Mouse (Mus musculus) activated CD4-positive, CD25-positive, alpha-beta regulatory T cell, adult 4 months (primary cell): ENCODE results near the gene Macrod2. TPM values are rescaled to one million over a fixed set of nuclear protein-coding genes. Genes with fewer than 3 reads are reported as not detected.

Experiments used
- ATAC-seq: one replicate; pipeline ENCODE4 v1.8.0; 2017
- polyA plus RNA-seq, 2 experiments: library from polyadenylated mRNA; unstranded; fragments of 100-300 nt; shearing (Covaris generic); gene quantifications; one replicate each; pipeline ENCODE4 v1.2.1; 2017

The Macrod2 gene
- polyA plus RNA-seq, 2 experiments from 2014 or later, result 0.71 TPM; not detected in 1

DNA sequence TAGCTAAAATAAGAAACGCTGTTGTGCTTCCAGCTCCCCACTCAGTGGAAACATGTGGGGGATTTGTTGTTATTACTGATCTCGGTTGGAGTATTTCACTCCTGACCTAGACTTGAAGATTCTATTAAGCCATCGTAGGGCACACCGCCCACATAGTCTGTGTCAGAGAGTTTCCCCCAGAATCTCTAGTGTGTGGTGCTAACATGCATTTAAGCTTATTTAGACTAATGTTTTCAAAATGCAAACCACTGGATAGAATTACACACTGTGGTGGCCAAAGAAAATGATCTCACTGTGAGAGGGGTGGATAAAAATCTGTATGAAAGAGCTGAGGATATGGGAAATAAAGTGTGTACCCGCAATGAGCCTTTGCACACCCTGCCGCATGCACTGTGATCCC lies 834.7 kb downstream of the Macrod2 start:
- ATAC-seq, result no peak

DNA sequence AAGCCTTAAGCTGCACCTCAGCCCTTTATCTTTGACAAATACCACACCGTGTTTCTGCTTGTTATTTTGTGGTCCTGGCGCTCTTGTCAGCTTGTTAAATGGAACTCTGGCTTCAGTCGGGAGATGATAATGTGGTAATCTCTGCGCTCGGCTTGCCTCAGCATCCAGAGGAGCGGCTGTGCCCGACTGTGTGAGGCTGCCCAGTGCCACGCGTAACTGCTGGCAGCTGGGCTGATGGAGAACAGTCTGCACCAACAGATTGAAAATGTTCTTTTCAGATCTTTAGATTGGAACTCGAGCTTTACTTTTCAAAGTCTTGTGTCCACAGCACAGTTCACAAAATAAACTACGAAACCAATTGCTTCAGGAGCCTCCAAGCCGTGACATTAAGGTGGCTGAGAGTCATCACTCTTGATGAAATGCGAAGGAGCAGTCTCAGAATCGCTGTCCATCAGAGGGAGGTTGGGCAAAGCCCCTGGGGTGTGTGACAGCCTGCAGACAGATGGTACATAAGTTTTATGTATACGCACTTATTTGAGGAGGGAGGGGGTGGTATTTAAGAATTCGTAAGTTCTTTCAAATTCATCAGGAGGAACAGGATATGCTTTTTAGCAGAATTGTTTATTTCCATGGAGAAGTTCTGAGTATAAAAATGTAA lies 836.0 kb downstream of the Macrod2 start:
- ATAC-seq, result no peak

DNA sequence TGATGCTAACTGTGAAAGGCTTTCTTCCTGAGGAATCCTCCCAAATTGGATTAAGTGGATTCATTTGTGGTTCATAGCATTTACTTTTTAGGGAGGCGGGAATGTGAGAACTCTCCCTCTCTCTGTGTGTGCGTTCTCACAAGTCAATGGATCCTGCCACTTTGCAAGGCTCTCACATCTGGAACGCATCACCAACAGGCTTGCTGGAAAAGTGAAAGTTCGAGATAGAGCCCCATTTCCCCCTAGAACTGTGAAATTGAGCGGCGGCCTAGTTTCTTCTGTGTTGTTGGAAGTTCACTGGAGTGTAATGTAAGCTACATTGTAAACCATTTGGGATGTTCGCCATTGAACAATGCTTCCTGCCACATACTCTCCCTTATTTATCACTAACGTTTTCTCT lies 839.2 kb downstream of the Macrod2 start:
- ATAC-seq, result no peak

DNA sequence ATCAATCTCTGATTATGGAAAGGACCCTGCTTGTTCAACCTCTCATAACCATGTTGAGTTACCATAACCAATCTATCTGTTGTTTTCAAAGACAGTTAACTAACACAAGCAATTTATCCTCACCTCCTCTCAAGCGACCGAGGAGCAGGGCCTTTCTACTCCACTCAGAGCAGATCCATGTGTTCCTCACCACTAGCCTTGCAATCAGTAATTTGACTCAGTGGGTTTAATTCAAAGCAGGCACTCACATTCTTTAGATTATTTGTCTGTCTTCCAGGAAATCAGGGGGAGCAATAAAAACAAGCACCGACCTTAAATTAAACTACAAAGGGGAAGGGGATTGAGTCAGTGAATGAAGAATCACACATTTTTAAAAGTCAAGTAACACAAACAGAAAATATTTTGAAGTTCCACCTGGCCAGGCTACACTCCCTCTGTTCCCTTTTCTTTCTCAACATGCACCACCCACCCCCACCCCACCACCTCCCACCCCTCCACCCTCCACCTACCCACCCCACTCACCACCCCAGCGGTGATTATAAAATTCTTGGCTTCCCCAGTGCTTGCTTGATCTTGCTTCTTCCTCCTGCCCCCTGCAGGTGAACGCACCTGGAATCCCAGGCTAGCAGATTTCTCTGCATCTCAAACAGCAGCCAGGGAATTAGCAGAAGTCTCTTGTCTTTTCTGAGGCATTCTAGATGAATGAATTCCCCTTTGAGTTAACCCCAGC lies 839.8 kb downstream of the Macrod2 start:
- ATAC-seq, result no peak

DNA sequence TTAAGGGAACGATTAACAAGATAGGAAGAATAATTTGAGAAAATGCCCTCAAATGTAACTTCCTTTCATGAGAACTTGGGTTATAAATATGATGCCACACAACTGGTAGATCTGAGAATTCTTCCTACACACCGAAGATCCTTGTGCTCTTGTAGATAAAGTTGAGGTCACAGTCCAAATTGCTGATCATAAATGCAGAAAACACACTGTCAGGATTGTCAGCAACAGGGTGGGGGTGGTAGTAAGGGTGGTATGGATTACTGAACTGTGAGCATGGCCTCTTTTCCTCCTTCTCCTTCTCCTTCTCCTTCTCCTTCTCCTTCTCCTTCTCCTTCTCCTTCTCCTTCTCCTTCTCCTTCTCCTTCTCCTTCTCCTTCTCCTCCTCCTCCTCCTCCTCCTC lies 852.6 kb downstream of the Macrod2 start:
- ATAC-seq, result no peak

DNA sequence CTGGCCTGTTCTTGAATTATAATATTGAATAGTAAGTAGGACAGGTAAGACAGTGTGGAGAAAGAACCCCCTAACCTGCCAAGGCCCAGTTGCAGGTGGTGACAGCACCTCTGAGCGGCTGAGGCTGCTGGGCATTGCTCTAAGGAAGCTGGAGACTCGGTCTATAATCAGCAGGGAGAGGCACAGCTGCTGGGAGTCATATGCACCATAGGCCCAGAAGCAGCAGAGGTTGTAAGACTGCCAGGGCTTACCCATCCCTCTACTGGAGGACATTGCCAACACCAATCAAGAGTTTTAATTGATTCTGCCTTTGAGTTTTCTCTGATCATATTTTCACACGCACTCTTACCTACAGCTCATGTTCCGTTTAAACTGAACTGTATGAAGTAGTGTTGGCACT lies 869.5 kb downstream of the Macrod2 start:
- no peak for ATAC-seq

DNA sequence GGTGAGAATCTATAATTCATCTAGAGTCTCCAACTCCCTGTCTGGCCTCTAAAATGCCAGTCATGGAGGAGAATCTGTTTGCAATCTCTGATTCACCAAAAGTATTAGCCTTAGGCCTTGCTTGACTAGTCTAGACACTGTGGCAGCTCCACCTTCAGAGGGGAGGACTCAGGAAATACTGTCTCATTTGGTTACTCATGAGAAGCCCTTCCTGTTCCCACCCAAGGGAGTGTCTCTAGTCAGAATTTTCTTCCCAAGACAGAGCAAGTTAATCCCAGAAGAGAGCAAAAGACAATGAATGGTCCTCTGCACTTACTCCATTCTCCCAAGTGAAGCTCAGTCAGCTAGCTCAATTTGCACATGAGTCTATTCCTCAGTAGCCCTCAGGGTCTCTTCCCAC lies 871.5 kb downstream of the Macrod2 start:
- no peak for ATAC-seq

DNA sequence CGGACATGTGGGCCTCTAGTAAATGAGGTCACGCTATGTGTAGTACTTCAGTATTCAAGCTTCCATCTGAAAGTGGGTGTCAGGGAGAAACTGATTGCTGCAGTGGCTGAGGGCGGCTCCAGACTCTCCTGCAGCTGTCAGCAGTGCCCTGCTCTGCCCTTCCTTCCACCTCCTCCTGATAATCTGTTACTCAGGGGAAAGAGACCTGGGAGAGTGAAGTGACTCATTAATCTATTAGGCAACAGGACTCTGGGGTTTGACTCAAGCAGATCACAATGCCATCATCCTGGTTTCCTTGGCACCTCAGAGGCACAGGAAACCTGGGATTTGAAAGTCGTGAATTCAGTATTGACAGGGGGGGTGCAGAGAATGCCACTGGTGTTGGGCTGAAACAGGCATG lies 876.4 kb downstream of the Macrod2 start:
- ATAC-seq, result no peak

DNA sequence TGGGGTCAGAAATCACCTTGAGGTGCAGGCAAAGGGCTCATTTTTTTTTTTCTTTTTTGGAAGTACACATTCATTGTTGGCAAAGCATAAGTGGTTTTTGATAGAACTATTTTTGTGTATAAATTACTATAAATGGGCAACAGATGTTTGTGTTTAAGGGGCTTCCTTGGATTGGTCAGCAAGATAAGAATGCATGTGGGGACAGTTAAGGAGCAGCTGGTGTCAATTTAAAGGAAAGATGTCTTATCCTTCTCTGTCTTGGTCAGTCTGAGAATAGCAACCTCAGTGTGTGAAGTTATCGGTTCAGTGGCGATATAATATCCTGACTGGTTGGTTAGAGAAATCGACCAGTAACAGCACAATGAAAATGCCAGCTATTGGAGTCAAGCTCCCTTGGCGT lies 877.9 kb downstream of the Macrod2 start:
- no peak for ATAC-seq

DNA sequence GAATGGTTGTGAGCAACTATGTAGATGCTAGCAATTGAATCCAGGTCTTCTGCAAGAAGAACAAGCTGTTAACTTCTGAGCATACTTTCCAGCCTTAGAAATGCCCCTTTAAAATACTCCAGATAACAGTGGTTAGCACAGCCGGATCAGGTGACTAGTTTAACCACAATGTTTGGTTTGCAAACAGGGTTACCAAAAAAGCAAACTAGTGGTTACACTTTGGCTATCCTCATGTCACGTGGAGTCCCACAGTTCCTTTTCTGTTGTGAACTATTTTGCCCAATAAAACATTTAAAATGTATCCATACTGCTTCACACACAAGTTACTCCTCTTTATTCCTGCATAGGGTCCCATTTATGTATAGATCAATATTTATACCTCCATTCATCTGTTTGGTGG lies 879.2 kb downstream of the Macrod2 start:
- ATAC-seq, result no peak

DNA sequence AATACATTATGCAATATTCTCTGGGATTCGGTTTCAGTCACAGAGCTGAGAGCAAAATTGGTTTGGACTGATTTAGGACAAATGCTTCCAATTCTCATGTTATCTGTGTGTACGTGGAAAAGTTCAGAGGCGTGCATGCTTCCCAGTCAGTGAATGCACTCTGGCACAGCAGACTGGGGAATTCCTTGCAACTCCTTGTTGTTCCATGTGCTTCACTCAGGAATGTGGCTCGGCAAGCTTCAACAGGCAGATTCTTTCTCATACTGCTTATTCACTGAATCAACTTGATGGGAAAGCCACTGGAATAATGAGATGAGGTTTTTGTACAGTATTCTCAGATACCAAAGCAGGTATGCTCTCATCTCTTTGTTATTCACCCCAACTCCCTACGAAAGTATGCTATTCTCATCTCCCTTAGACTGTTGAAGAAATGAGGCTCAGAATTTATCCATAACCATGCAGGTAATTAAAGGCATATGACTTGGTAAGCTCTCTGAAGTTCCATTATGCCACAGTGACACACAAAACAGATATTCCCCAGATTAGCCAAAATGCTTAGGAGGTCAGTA lies 884.1 kb downstream of the Macrod2 start:
- no peak for ATAC-seq

DNA sequence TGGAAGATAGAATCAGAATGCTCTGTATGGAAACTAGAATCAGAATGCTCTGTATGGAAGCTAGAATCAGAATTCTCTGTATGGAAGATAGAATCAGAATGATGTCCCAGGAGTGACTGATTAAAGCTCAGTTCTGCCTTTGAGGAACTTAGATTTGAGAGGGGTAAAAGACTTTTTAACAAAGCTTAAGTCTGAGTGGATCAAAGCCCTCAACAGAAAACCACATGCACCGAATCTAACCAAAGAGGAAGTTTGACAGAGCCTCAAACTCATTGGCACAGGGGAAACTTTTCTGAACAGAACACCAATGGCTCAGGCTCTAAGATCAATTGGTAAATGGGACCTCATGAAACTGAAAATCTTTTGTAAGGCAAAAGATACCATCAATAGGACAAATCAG lies 885.7 kb downstream of the Macrod2 start:
- no peak for ATAC-seq

DNA sequence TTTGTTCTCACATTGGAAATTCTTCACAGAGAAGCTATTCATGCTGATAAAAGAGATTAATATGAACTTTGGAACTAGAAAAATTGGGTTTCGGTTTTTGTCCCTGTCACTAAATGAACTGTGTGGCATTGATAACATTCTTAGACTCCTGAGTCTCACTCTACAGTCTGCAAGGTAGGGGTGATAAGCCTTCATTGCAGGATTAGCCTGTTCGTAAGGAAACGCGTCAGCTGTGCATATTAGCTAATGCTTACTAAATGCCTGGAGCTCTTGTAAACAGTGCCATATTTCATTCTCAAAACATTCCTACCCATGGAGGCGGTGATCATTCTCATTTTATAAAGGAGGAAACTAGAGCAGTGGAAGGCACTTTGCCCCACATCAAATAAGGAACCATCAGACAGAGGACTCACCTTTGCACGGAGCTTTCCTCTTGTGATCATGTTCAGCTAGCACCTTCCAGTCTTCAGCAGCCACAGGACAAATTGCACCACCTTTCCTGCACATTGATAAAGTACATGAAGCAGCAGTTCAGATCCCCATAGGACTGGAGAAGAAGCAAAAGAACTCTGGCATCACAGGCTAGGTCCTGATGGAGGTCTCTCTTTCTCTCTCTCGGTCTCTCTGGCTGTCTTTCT lies 891.1 kb downstream of the Macrod2 start:
- no peak for ATAC-seq

DNA sequence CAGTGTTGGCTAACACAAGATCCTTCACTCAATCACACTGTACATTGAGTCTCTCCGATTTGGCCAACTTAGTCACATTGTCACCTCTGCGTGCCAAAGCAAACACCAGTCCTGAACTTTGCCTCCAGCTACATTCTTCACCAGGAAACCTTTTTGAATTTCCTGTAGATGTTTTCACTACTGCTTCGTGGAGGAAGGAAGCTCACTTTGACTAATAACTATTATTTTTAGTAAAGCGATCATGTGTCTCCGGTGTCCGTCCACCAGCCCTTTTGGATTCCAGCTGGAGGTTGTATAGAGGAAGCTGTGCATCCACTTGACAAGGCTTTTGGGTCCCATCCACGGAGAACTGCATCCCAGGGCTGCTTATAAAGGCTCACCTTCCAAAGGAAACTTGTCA lies 893.4 kb downstream of the Macrod2 start:
- no peak for ATAC-seq

DNA sequence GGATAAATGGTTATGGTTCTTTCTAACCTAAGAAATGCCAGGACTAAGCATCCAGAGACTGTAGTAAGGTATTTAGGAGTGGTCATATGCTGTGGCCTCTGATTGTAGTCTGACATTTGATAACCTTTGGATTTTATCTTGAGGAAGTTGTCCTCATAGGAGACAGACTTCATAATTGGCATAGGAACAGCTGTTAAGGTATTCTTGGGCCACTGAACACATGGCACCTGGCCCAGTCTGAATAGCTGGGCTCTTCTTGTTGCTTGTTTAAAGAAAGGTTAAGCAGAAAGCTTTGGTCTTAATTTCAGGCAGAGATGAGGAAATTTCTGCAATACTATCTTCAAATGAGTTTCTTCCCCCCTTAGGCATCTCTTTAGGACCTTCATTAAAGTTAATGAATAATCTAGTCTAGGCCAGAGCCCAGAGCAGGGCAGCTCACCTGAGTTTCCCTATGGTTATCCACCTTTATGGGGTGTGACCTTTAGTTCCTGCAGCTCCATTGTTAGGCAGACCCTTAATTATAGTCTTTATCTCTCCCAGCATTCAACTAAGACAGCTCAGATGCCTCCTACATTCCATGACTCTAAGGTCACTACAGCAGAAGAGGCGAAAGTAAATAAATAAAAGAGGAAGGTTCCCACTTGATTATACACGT lies 894.1 kb downstream of the Macrod2 start:
- ATAC-seq, result no peak

DNA sequence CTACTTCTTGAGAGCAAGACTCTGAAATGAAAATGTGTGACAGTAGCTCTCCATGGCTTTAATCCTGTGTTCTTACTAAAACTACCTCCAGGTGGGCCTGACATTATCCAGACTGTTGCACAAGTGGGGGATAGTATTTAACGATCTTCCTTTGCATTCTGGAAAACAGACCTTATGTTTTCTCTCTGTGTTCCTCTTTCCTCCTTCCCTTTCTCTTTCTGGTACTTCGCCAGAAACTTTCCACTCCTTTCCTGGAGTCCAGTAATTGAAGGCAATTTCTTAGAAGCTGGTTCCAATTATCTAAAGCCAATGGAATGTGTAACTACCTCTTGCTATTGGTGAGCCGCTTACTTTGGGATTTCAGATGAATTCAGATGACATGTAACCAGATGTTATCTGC lies 897.7 kb downstream of the Macrod2 start:
- no peak for ATAC-seq

DNA sequence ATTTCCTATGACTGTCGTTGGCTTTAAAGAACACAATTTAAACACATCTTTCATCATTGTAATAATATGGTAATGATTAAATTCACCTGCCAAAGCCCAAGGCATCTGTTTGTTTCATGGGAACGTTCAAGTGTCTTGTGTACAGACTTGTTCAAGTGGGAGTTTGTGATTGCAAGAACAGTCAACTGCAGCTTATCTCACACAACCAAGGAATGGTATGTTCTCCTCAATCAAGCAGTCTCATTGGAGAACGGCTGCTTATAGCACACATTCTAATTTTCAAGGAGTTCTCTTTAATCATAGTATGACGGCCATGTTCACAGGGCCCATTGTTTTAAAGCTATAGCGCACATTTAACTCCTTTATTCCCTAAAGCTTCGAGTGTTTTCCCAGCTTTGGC lies 904.1 kb downstream of the Macrod2 start:
- ATAC-seq, result no peak

DNA sequence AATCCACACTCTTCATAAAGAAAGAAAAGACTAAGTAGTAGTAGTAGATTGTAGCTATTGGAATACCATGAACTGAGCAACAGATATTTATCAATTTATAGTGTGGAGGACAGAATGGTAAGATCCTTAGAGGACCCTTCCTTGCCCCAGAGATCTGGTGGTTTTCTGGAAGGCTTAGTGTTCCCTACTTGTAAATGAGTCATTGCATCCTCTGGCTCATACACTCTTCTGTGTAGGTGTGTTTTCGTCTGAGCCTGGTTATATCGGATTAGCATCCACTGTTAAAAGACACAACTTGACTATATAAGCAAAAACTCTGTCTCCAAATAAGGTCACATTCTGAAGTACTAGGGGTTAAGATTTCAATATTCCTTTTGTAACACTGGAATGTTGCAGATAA lies 905.9 kb downstream of the Macrod2 start:
- no peak for ATAC-seq

DNA sequence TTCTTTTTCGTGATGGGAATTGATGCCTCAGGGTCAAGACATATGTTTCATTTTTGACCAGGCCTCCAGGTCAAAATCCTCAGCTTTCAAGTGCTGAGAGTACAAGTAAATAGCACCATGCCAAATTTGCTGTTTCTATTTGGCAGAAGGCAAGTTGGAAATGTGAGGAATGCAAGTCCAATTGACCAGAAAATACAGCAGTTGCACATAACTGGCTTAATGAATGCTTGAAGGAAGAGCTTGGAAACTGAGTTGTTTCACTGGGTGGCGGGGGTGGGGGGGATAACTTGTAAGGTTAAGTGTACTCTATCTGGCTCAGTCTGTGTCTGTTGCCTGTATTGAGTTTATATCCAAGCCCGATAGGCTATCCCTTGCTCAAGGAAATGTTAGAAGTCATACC lies 913.3 kb downstream of the Macrod2 start:
- no peak for ATAC-seq

DNA sequence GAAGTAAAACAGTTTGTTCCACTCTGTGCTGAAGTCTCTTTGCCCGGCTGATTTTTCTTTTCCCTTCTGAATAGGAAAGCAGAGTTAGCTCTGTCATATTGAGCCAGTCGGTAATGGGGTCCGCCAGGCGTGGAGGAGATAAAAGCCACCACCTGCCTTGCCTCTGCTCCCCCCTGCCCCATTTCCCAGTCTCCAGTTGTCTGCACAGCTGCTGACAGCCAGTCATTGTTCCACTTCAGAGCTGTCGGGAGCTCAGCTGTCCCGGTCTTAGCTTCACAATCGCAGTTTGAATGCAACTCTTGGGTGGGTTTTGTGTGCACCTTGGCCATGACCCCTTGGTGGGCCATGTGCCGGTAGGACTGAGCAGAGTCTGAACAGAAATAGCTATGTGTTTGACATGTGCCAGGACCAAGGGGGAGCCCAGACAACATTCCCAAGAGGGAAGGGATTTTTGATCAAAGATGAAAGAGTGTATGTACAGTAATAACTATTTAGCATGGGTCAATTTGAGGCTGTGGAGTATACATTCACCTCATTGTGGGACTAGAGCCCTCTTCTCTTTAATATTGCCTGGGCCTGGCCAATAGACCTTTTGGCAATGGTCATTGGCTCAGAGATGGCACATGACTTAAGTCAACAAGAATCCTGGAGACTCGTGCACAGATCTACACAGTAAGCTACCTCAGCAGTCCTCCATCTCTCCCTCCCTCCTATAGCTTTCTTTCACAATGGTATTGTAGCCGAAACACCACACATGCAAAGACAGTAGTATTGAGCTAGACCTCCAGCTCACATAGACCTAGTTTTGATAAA lies 917.2 kb downstream of the Macrod2 start:
- ATAC-seq, result no peak

DNA sequence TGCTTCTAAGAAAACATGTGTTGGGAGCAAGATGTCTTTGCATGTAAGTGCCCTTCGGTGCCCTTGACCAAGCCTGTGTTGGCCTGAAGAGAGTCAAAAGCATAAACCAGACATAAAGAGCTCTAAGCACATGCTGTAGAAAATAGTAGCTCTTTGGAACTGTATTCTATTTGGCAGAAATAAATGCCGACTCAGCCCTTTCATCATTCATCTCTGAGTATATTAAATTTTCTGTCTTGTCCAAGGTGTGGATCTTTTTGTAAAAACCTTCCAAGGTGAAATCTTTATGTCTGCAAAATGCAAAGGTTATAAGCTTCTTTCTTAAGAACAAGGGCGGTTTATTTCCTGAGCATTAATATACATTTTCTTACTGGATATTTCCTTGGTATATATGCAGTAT lies 920.2 kb downstream of the Macrod2 start:
- no peak for ATAC-seq

DNA sequence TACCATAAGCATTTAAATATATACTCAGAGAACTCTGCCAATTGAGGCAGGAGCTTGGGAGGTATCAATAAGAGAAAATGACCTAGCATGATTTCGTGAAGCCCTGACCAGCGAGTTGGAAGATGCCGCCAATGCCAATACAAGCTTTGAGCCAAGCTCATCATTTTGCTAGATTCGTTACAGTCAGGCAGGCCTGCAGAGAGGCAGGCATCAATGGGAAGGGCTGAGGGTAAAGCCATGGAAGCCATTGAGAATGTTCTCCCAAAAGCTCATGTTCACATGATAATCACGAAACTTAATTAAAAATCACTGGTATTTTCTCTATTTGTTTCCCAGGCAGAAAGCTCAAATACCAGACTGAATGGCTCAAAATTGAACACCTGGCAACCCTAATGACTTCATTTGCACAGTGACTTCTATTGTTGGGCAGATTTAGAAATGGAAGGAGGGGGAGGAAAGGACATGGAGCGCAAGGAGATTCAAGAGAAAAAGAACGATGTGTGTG lies 928.9 kb downstream of the Macrod2 start:
- ATAC-seq, result no peak
